Mouse (Mus musculus): ENCODE measurements around the gene Hpgds.

Hpgds gene

DNA sequence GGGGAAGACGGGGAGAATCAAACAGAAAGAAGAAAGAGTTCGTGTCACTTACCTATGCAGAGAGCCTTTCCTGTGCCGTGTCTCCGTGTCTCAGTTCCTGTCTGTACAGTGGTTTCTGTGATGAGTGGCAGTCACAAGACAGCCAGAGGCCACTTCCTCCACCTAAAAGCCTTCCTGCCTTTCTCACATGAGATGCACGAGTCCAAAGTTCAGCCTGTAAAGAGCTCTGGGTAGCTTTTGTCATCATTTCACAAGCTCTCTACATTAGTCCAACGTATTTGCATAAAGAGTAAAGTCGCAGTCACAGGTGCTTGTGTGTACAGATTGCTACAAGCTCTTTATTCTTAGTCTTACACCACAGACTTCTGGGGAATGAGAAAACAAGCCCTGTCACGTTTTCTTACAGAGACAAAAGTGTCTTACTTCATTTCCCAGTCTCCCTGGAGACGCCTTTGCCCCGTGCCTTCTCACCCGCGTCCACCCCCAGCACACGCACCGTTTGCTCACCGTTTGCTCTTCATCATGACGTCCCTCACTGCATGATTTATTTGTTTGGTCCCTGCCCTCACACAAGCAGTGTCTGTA lies at the start of gene Hpgds:
Gene Hpgds, minus strand, starts transcription at position 288 of the 585 bp plus-strand sequence.
- DNase-seq: no peak

DNA sequence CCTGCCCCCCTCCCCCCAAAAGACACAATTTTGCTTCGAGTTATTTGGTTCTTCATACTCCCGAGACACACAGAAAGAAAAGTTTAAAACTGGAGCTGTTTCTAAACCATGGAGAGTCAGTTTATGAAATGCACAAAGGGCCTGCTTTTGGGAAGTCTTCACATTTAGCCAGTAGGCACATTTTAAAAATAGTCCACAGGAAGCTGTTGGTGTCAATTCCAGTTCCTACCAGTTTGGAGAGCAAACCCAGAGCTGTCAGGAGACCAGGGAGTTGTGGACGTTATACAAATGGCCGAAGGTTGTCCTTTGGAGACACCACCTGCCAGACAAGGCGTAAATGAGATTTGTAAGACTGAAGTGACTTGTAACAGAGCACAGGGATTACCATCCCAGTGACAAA lies 20.3 kb upstream of the Hpgds start:
- no peak for DNase-seq

- no peak for DNase-seq
Measured at GRCm38 (mm10) chr6:65164137-65164536, 19.4 kb upstream of the Hpgds start.

- DNase-seq: no peak
Measured at GRCm38 (mm10) chr6:65159381-65159942, 14.8 kb upstream of the Hpgds start.

- no peak for DNase-seq
Measured at GRCm38 (mm10) chr6:65157042-65157441, 12.3 kb upstream of the Hpgds start.

DNA sequence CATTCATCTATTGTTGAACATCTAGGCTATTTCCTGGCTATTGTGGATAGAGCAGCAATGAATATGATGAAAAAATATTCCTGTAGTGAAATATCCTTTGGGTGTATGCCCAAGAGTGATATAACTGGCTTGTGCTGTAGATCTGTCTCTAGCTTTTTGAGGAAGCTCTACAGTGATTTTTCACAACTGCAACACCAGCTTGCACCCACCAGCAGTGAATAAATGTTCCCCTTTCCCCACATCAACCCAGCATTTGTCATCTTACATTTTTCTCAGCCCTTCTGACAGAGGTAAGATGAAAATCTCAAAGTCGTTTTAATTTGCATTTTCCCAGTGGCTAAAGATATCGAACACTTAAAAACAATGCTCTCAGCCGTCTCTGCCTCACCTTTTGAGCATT lies 8.9 kb upstream of the Hpgds start:
- DNase-seq: no peak

GRCm38 (mm10) chr6:65150703-65151102 lies 6.0 kb upstream of the Hpgds start:
- DNase-seq: no peak

DNA sequence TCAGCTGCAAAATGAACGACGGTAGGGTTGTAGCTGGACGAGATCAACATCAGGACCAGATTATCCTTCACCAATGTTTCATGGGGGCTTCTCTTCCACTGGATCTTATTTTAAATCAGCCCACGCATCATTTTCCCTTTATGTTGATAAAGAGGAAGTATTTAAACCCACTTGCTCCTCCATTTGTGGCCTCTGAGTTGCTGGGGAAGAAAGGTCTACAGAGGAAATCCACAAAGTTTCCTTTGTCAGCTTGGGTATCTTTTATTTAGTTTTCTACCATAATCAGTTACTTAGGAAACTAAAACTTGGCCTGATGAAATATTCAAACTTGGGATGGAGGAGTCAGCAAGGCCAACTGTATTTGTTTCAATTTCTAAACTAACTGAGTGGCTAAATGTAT lies 1.7 kb upstream of the Hpgds start:
- DNase-seq: no peak

DNA sequence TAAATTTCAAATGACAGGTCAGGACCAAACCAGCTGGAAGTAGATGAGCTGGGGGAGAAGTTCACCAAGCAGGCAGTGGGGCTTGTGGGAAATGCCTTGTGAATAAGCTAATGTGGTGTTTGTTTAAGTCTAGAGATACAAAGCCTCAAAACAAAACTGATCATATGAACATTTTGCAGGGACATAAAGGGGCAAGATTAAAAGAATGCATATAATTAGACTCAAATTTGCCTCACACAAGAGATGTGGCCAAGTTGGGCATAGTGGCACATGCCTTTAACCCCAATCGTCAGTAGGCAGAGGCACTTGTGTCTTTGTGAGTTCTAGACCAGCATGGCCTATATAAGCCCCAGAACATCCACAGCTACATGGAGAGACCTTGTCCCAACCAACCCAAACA lies 2.4 kb downstream of the Hpgds start:
- DNase-seq: no peak

- no peak for DNase-seq
Measured at GRCm38 (mm10) chr6:65140750-65141243, 3.9 kb downstream of the Hpgds start.

GRCm38 (mm10) chr6:65140082-65140749 lies 4.5 kb downstream of the Hpgds start:
- no peak for DNase-seq

DNA sequence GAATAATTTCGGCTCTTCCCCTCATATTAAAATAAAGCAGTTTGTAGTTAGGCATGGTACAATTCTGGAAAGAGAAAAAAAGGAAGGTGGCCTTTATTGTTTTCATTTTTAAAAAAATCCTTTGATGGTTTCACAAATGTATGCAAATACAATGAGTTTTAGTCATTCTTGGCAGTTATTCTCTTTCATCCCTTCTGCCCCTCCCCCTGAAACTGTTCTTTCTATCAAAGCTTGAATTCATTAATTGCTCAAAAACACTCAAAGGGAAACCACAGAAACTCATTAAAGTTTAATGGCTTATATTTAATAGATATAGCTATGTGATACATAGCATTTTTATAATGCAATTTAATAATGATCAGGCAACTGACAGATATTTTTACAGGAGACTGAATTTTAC lies 6.5 kb downstream of the Hpgds start:
- no peak for DNase-seq

DNA sequence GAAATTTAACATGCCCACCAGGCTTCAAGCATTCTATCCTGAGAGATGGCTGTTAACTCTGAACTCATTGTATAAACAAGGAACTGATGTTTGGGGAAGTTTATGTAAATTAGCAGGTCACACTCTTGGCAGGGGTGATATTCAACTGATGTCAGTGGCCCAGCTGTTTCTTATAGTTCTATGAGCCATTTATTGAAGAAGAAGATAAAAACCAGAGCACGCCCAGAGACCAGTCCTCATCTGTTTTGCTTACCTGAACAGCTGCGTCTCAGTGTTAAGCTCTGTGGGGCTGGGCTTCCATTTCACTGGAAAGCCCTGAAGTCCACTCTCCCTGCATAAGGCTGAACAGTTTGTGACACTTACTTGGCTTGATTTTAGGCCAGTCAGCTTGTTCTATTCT lies 6.9 kb downstream of the Hpgds start:
- DNase-seq: no peak

DNA sequence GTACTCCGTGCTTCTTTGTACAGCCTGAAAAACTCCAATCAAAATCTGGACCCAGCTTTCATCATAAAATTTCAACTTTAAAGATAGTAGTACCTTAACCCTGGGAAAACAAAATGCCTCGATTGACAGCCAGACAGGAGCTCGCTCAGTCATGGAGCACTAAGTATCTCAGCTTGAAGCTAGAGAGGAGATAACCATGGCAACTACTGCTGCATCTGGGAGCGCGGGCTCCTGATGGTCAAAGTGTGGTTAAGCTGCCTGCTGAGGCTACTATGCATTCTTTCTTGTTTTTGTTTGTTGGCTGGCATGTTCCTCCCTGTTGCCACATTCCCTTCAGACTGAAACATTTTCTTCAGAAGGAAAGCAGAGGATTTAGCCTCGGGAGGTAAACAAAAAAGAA lies 12.3 kb downstream of the Hpgds start:
- DNase-seq: no peak

GRCm38 (mm10) chr6:65126074-65126726 lies 18.5 kb downstream of the Hpgds start:
- peak; percentile 55 for DNase-seq

GRCm38 (mm10) chr6:65117540-65117939 lies 27.2 kb downstream of the Hpgds start:
- DNase-seq: no peak

GRCm38 (mm10) chr6:65114902-65115301 lies 29.8 kb downstream of the Hpgds start:
- no peak for DNase-seq

- DNase-seq: no peak
Measured at GRCm38 (mm10) chr6:65079139-65079538, 65.6 kb downstream of the Hpgds start.

DNA sequence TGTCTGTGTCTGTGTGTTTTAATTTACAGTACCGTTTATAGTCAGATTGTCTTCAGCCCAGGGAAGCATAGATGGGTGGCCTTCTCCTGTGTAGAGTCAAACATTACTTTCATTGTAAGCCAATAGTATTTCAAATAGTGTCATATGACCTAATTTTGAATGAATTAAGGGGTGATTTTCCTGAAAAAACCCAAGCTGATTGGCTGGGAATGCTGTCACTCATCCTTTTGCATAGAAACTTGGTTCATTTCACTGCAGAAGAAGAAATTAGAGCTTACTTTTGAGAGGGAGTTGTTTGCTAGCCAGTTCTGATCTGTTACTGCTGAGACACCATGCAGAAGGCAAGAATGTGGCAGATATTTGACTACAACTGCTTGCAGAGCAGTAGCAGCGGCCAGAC lies 69.5 kb downstream of the Hpgds start:
- no peak for DNase-seq
